Mouse (Mus musculus) heart, postnatal 25 days (tissue): ENCODE measurements around the gene Sowahd. TPM values are rescaled to one million over a fixed set of nuclear protein-coding genes. Genes with fewer than 3 reads are reported as not detected.
"Not testable (repeated sequence)": the region's sequence is repeated elsewhere in the genome, so short reads cannot be mapped to it uniquely, and the experiment has no call there.

ENCODE experiments used
- DNase-seq: peaks from one replicate; pipeline ENCODE4 v3.0.0; 2022; ENCODE audit warnings: low spot score
- intact Hi-C: fragments of 180-260 bp; cut with DNase I; formaldehyde crosslinking; loops from one replicate; pipeline ENCODE4 v1.15.1; 2025
- total RNA-seq, 2 experiments: library from RNA; stranded (reverse); gene quantifications; 2 replicates each; pipeline ENCODE4 v1.2.3; 2021

Gene Sowahd
- total RNA-seq = not detected

DNA sequence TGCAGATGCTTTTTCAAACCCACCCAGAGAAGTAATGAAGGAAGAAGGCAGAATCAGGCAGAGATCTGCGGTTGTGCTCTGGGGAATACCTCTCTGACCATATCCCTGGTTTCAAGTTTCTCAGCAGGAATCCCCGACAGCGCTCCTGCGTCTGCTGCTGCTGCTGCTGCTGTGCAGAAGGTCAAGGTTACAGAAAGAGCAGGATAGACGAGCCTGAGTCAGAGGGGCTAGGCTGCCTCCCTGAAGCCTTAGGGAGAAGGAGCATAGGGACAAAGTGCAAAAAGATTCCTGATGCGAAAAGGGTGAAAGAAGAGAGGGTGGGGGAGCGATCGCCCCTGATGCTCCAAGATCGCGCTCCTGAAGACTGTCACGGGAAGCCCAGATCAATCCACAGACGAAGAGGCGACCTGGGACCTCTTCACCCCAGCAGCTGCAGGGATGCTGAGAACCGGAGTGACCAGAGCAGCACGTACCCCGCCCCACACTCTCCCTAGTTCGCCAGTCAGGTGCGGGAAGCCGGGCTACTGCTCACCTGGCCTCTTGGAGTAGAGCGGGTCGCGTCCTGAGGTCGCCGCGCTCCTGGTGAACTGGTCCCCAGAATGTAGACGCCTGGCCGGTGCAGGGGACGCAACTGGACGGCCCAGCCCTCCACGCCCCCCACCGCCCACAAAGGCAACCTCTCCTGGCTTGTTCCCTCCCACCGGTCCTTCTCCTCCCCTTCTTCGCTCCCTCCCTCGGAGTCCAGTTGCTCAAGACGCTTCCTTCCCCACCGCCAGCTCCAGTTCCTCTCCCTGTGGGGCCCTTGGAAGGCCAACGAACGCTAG lies at the start of gene Sowahd:
Gene Sowahd (plus strand): TSS at position 780 of the 824 bp plus-strand sequence.
- DNase-seq = no peak
- intact Hi-C loops = no loop called here

DNA sequence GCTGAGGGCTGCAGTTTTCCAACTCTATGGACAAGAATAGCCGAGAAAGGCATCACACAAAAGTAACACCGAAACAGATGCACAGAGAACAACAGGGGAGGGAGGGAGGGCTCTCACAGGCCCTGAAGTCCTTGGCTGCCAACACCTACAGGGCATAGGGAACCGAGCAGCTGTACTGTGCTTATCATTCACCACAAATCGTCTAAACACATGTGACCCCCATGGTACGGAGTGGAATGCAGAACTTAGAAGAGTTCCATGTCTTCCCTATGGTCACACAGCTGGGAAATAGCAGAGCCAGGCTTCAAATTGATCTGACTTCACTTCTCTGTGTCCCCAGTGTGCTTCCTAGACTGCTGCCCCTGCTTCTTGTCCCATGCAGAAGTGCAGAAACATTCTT lies 34.8 kb upstream of the Sowahd start:
- DNase-seq = no peak
- intact Hi-C loops = no loop called here

DNA sequence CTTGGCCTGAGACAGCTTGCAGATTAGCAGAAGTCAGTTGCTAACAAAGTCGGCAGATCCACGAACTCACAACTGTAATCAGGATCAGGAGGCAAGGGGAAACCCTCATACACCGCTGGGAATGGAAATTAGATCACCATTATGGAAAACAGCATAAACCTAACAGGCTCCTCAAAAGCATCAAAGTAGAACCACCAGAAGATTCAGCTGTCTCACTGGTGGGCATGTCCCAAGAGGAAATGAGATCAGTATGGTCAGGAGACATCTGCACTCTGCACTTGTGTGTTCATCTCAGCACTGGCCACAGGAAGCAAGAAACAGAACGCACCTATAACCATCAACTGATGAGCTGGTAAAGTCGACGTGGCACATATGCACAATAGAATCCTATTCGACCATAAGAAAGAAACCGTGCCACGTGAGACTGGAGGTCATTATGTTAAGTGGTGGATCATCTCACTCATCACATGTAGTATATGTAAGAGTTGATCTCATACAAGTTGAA lies 30.4 kb upstream of the Sowahd start:
- intact Hi-C loops = no loop called here
- DNase-seq = no peak

DNA sequence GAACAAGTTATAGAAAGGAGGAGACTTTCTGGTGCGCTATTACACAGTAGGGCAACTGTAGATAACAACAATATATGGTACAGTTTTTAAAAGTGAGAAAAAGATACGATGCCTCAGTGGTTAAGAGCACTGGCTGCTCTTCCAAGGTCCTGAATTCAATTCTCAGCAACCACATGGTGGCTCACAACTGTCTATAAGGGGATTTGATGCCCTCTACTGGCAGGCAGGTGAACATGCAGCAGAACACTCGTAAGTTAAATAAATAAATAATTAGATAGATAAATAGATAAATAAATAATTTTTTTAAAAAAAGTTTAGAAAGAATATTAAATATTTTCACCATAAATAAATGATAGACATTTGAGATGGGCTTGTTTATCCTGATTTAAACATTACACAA lies 29.6 kb upstream of the Sowahd start:
- DNase-seq = no peak
- intact Hi-C loops = no loop called here

DNA sequence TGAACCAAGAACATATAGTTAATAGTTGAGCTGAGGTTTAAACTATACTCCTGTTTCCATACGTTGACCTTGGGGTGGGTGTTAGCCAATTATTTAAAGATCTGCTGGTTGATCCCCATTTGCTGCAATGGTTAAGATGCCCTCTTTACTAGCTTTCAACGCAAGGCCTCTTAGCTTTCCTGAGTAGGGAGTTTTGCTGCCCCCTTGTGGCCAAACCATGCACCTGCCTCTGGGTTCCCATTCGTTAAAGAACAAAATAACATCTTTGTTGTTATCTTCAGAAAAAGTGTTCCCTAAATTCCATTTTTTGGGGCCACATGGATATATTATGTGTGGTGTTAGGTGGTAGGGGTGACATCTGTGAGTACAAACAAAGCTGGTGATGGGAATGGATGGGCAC lies 26.0 kb upstream of the Sowahd start:
- intact Hi-C loops = loop anchor here (5.0 kb wide), 2 partner anchors 95 to 190 kb away; no protein-coding TSS in a partner anchor
- no peak for DNase-seq

DNA sequence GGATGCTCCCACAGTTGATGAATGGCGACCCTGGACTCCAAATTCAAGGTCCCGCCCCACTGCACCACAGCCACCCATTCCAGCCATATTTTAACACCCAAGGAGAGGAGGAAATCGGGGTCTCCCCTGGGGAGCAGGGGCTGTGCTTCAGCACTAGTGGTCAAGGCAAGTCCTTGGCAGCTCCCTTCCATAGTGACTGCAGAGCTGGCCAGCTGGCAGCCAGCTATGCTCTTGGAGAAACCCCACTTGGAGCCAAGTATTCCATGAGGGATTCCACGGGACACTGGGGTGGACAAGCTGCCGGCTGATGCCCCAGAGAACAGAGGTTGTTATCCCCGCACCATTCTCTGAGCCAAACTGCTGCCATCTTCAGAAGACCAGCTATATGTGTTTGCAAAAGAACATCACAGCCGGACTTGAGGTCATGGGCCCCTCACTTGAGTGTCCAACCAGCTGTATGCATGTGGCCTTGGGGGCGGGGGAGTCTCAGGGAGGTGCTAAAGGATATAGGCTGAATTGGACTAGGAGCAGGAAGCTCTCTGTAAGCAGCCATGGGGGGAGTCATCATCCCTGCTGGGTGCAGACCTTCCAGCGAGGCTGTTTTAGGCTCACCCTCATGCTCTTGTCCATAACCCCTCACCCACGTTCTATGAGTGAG lies 24.9 kb upstream of the Sowahd start:
- intact Hi-C loops = loop anchor here (5.0 kb wide), 2 partner anchors 96 to 191 kb away; no protein-coding TSS in a partner anchor
- no peak for DNase-seq

DNA sequence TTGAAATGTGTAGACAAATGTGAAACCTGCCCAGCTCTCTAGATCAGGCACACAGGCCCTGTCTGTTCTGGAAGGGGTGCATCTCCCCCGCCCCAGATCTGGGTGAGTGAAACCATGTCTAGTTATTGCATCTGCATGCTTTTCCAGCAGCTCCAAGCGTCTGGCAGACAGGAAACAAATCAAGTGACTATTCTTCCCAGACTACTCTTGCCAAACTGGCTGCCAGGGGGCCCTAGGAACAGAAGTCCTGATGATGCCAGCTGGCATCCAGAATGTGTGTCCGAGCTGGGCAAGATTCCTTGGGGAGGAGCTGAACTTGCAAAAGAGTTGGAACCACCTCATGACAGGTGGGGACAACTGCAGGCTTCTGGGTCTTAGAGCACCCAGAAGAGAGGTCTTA lies 20.3 kb upstream of the Sowahd start:
- intact Hi-C loops = no loop called here
- no peak for DNase-seq

DNA sequence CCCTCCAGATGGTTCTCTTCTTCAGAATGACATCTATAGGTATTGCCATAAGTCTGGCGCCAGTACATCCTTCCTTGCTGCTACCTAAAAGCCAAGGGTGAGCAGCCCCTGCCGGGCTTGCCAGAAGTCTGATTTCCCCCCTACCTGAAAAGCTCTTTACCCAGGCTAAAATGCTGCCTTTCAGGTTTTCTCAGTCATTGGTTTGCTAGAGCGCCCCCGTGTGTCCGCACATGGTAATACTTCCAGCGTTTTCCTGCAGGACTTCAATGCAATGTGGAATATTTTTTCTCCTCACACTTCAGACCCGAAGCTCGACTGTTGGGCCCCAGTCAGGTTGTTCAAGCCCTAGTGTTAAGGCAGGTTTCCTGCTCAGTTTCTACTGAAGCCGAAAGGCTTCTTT lies 5.9 kb upstream of the Sowahd start:
- no peak for DNase-seq
- intact Hi-C loops = no loop called here

DNA sequence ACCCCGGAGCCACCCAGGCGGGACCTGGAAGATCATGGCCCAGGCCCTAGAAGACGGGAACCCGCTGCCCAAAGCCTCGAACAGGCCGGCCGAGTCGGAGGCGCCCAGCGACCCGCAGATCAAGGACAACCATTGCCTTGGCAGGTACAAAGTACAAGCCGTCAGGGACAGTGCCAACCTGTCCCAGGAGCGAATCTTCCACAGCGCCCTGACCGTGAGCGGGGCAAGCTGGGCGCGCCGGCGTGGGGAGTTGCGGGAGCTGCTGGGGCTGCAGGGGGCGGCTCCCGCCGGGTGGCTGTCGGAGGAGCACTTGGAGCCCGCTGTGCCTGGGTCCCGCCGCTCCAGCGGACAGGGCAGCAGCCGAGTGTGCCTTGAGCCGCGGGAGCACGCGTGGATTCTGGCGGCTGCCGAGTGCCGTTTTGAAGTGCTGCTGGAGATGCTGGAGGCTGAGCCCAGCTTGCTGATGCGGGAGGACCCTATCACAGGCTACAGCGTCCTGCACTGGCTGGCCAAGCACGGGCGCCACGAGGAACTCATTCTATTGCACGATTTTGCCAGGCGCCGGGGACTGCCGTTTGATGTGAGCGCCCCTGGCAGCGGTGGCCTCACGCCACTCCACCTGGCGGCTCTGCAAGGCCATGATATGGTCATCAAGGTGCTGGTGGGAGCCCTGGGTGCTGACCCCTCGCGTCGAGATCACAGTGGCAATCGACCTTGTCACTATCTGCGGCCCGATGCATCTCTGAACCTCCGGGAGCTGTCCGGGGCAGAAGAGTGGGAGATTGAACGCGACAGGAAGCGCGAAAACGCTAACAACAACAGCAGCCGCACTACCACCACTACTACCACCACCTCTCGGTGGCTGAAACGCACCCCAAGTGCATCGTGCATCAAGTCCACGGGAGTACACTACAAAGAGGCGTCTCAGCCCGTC lies 512 bp downstream of the Sowahd start:
- intact Hi-C loops = no loop called here
- no peak for DNase-seq

DNA sequence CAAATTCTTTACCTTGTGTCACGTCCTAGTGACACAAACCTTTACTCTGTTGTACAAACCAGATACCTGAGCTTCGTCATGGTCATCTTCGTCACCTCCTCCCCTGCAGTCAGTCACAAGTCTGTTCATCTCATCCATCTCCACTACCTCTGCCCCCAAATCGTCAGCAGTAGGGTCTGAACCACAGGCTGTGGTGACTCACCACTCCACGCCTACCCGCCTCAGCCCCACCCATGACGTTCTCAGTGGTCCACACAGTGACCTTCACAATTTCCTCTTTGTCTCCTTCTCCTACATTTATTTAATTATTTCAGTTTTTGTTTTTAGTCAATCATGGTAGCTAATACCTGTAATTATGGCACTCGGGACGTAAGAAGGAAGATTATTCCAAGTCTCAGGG lies 15.3 kb downstream of the Sowahd start:
- intact Hi-C loops = no loop called here
- no peak for DNase-seq

DNA sequence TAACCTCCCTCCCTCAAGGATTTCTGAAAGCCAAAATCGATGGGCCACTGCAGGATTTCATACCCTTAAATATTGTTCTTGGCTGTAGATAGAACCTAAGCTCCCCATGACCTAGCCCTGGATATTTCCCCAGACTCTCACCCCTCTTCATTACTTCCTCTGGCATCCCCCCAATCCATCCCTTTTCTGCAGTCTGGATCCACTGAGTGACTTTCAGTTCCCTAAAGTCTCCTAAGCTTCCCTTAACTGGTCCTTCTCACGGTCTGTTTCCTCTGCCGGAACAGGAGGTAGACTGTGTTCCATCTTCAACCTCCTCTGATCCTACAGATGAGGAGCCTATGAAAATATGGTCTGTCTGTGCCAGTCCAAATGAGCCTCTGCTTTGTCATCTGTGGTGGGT lies 18.7 kb downstream of the Sowahd start:
- intact Hi-C loops = no loop called here
- DNase-seq = no peak

DNA sequence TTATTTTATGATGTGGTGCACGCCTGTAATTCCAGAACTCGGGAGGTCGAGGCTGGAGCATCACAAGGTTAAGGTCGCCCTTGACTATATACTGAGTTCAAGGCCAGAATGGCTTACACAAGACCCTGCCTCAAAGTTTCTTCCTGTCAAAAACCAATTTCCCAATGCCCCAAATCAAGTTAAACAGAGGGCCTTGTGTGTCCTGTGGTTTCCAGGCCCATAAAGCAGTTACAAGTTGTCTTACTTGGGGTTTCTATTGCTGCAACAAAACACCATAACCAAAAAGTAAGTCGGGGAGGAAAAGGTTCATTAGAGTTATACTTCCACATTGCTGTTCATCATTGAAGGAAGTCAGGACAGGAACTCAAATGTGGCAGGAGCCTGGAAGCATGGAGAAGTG lies 20.1 kb downstream of the Sowahd start:
- intact Hi-C loops = no loop called here
- no peak for DNase-seq

DNA sequence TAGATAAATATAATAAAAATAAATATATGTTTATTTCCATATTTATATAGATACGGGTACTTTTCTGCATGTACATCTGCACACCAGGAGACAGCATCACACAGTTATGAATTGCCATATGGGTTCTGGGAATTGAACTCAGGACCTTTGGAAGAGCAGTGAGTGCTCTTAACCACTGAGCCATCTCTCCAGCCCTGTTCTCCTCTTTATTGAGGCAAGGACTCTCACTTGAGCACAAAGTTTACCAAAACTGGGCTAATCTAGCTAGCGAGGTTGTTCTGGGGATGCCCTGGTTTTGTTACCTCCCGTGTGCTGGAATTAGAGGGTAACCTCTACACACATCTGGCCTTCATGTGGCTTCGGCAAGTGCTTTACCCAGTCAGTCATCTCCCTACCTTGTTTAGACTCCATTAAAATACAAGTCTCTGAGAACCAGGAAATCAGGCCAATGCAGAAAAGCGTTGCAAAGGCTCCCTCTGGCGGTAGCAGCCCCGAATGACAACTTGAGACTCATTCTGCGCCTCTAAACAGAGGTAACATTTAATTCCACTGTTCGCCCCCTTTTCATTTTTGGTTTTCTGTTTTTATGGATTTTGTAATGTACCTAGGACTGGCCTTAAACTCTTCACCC lies 25.7 kb downstream of the Sowahd start:
- intact Hi-C loops = no loop called here
- no peak for DNase-seq

DNA sequence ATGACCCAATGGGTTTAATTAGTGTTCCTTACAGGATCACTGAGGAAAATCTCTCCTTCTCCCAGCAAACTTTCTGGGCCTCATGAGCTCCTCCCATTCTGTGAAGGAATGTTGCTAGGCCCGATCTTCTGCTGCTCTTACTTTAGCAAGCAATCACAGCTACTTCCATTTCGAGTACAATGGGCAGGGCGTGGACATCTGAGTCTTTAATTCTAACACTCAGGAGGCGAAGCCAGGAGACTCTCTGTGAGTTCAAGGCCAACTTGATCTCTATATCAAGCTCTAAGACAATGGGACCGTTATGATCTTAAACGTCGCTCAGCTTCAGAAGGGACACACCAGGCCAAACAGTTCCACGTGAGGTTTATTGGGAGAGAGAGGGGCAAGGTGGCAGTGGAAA lies 28.0 kb downstream of the Sowahd start:
- DNase-seq = no peak
- intact Hi-C loops = no loop called here

DNA sequence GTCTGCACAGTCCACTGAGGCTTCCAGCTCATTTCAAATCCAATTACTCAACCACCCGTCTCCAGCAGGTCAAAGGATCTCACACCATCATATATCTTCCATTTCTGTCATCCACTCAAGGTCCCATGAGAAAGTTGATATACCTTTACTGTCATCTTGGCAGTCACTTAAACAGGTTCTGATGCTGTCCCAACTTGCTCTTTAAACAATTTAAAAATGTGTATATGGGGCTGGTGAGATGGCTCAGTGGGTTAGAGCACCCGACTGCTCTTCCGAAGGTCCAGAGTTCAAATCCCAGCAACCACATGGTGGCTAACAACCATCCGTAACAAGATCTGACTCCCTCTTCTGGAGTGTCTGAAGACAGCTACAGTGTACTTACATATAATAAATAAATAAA lies 31.7 kb downstream of the Sowahd start:
- intact Hi-C loops, DNase-seq: not testable (repeated sequence)

DNA sequence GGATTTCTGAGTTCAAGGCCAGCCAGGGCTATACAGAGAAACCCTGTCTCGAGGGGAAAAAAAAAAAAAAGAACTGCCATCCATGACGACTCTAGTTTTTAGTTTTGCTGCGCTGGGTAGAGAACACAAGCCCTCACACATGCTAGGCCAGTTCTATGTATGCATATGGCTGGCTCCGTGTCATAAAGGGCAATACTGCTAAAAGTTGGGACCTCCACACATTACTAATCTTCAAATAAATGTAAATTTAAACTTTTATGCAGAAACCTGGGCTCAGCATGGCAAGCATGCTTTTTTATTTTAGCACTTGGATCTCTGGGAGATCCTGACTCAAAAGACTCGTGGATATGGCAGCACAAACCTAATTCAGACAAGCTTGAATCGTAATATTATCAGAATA lies 32.5 kb downstream of the Sowahd start:
- no peak for DNase-seq
- intact Hi-C loops = no loop called here

DNA sequence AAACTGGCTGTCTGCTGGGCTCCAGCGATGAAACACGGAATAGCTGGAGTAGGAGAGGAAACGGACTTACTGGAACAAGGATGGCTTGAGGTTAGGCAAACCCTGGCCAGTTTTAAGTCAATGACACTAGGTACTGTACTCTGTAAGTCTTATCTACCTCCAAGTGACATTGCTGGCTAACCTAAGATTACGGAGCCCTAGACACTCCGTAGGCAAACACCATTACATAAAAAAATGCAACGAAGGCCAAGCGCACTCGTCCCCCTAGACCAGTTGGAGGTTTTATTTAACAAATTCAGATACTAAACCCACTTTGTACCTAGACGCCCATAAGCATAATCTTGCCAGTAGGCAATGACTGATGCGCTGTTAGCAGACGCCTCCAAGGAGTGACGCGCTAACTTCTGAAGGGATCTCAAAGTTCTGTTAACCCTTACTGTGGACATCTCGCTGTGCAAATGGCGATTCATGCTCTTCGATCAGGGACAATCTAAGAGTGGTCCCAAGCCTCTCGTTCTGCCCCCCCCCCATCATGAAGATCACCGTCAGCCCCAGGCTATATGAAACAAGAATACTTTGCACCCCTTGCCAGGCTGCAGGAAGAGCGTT lies 35.8 kb downstream of the Sowahd start:
- no peak for DNase-seq
- intact Hi-C loops = no loop called here

DNA sequence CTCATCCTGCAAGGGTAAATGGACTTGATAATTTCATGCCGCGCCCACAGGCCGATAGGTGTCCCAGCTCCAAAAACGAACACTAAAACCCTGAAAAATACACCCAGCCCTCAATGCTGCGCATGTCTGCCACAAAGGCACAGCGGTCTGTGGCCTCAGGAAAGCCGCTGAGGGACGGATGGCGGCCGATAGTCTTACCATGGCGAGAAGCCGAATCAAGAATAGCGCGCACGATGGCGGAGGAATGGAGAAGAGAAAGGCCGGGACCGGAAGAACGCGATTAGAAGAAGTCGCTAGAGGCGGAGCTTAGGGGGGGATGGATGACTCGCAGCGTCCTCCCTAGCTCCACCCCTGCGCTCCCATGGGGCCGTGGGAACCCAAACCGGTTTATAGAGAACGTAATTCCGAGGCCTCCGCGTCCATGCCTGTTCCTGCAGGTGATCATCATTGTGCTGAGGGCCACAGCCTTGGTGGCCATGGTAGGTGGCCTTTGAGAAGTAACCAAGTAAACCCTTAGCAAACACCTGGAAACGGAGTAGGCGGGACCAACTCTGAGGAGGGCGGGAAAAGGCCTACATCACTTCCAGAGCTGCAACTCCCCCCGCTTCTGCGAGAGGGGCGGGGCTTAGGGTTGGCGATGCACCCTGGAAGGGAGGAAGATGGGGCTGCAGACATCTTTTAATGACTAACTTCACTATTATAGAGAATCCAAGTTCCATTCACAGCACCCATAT lies 36.4 kb downstream of the Sowahd start, which contains the start of gene Rpl39:
Gene Rpl39 (minus strand): TSS at position 476 of the 734 bp plus-strand sequence.
- peak; percentile 78 for DNase-seq
- intact Hi-C loops = no loop called here

DNA sequence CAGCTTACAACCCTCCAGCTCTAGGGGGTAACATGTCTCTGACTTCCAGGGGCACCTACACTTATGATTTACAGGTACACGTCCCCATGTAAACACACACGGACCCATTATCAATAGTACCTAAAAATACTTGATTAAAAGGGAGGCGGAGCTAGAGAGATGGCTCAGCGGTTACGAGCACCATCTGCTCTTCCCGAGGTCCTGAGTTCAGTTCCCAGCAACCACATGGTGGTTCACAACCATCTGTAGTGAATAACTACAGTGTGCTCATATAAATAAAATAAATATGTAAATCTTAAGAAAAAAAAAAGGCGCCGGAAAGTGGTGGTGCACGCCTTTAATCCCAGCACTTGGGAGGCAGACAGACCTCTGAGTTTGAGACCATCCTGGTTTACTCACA lies 37.0 kb downstream of the Sowahd start:
- no peak for DNase-seq

More for the DNA sequence above, 37.0 kb downstream of the Sowahd start:
- intact Hi-C loops = no loop called here
